Mouse (Mus musculus) midbrain, embryonic 15.5 days (tissue): ENCODE results near the gene Thsd4. TPM values are rescaled to one million over a fixed set of nuclear protein-coding genes. Genes with fewer than 3 reads are reported as not detected.

ENCODE experiments used
- ATAC-seq: fragments of 200-750 bp; cut with Nextera tagmentation; replicated peaks from 2 replicates; pipeline ENCODE4 v1.8.0; 2017; ENCODE audit warnings: moderate TSS enrichment
- H3K27ac ChIP-seq: fragments of 300-500 bp; sonication (generic); 2 replicates; pipeline ENCODE4 v1.5.1; 2015; ENCODE audit warnings: mild to moderate bottlenecking, inconsistent platforms
- H3K27me3 ChIP-seq: fragments of 300-500 bp; sonication (generic); replicated peaks from 2 replicates; pipeline ENCODE4 v1.6.1; 2015; ENCODE audit warnings: inconsistent platforms
- H3K36me3 ChIP-seq: fragments of 300-500 bp; sonication (generic); replicated peaks from 2 replicates; pipeline ENCODE4 v1.6.1; 2015; ENCODE audit warnings: inconsistent platforms
- H3K4me1 ChIP-seq: fragments of 300-500 bp; sonication (generic); 2 replicates; pipeline ENCODE4 v1.6.1; 2015; ENCODE audit warnings: inconsistent platforms
- H3K4me2 ChIP-seq: fragments of 300-500 bp; sonication (generic); 2 replicates; pipeline ENCODE4 v1.6.1; 2015; ENCODE audit warnings: inconsistent platforms, mild to moderate bottlenecking, moderate library complexity
- H3K4me3 ChIP-seq: fragments of 300-500 bp; sonication (generic); 2 replicates; pipeline ENCODE4 v1.5.1; 2015; ENCODE audit warnings: mild to moderate bottlenecking, inconsistent platforms
- H3K9ac ChIP-seq: fragments of 300-500 bp; sonication (generic); 2 replicates; pipeline ENCODE4 v1.6.1; 2015; ENCODE audit warnings: mild to moderate bottlenecking, inconsistent platforms
- H3K9me3 ChIP-seq: fragments of 300-500 bp; sonication (generic); 2 replicates; pipeline ENCODE4 v1.6.1; 2016; ENCODE audit warnings: inconsistent platforms
- WGBS: fragments of 180-500 bp; shearing (Covaris S2); methylation state at CpG from one replicate; pipeline ENCODE4 v1.1.7; 2015; ENCODE audit warnings: mixed read lengths; 5-methylcytosine and 5-hydroxymethylcytosine counted together
- polyA plus RNA-seq: library from polyadenylated mRNA; unstranded; fragments of >200 nt; fragmentation: Nextera tagmentation; extraction: Ambion mirVana; gene quantifications from 2 replicates; pipeline ENCODE4 v1.2.1, GENCODE M21; 2015

Thsd4 gene
- polyA plus RNA-seq, 1 experiment from 2014 or later, result 6.4 TPM

- WGBS, result 82% methylated on average over 6 of the region's 6 CpGs
- ATAC-seq, result no peak
- Histone ChIP-seq H3K4me3 (no peak overlapping the region), H3K9ac (no peak overlapping the region), H3K4me1 (peaks cover 5% of the 10 kb centered on the region; the same call in 1 of the 2 replicates), H3K4me2 (no peak overlapping the region), H3K27me3 (no peaks in the 10 kb centered on the region), H3K36me3 (no peaks in the 10 kb centered on the region), H3K27ac (no peak overlapping the region), H3K9me3 (no peaks in the 10 kb centered on the region)
Measured at GRCm38 (mm10) chr9:60129235-60129991, 392.4 kb downstream of the Thsd4 start.

GRCm38 (mm10) chr9:60126961-60127360, 394.9 kb downstream of the Thsd4 start:
- H3K4me3 ChIP-seq, result no peak overlapping the region
- H3K4me1 ChIP-seq, result peaks cover 8% of the 10 kb centered on the region; the same call in 1 of the 2 replicates
- H3K27ac ChIP-seq, result no peak overlapping the region
- H3K9ac ChIP-seq, result no peak overlapping the region
- no peaks in the 10 kb centered on the region for H3K9me3 ChIP-seq
- ATAC-seq, result no peak
- H3K4me2 ChIP-seq, result no peak overlapping the region
- WGBS, result 49% methylated on average over 5 of the region's 5 CpGs
- no peaks in the 10 kb centered on the region for H3K36me3 ChIP-seq
- H3K27me3 ChIP-seq, result no peaks in the 10 kb centered on the region

- no peaks in the 10 kb centered on the region for H3K27me3 ChIP-seq
- no peak overlapping the region for H3K4me3 ChIP-seq
- no peaks in the 10 kb centered on the region for H3K36me3 ChIP-seq
- H3K4me2 ChIP-seq, result no peak overlapping the region
- no peaks in the 10 kb centered on the region for H3K9me3 ChIP-seq
- H3K4me1 ChIP-seq, result peaks cover 8% of the 10 kb centered on the region; the same call in 1 of the 2 replicates
- H3K9ac ChIP-seq, result no peak overlapping the region
- ATAC-seq, result no peak
- 45% methylated on average over 9 of the region's 9 CpGs for WGBS
- H3K27ac ChIP-seq, result no peak overlapping the region
Measured at GRCm38 (mm10) chr9:60124102-60124501, 397.7 kb downstream of the Thsd4 start.

GRCm38 (mm10) chr9:60123066-60123465, 398.8 kb downstream of the Thsd4 start:
- H3K36me3 ChIP-seq, result no peaks in the 10 kb centered on the region

GRCm38 (mm10) chr9:60119846-60120245, 402.0 kb downstream of the Thsd4 start:
- H3K27ac ChIP-seq, result no peak overlapping the region
- 67% methylated on average over 7 of the region's 7 CpGs for WGBS
- 0 out of 2 replicates have a peak, but pooled peaks cover 6% of the 10 kb centered on the region for H3K4me1 ChIP-seq

More at GRCm38 (mm10) chr9:60123066-60123465, 398.8 kb downstream of the Thsd4 start:
- Histone ChIP-seq H3K4me3 (no peak overlapping the region), H3K9me3 (no peaks in the 10 kb centered on the region), H3K27me3 (no peaks in the 10 kb centered on the region), H3K9ac (no peak overlapping the region), H3K4me2 (no peak overlapping the region), H3K4me1 (peaks cover 8% of the 10 kb centered on the region; the same call in 1 of the 2 replicates), H3K27ac (no peak overlapping the region)
- no peak for ATAC-seq
- WGBS, result 90% methylated on average over 1 of the region's 1 CpGs

GRCm38 (mm10) chr9:60117831-60118230, 404.0 kb downstream of the Thsd4 start:
- Histone ChIP-seq H3K9me3 (no peaks in the 10 kb centered on the region), H3K4me2 (no peak overlapping the region), H3K27ac (no peak overlapping the region), H3K4me3 (no peak overlapping the region), H3K27me3 (no peaks in the 10 kb centered on the region), H3K9ac (no peak overlapping the region), H3K4me1 (no peaks in the 10 kb centered on the region), H3K36me3 (no peaks in the 10 kb centered on the region)
- 76% methylated on average over 7 of the region's 7 CpGs for WGBS
- no peak for ATAC-seq

More at GRCm38 (mm10) chr9:60119846-60120245, 402.0 kb downstream of the Thsd4 start:
- Histone ChIP-seq H3K36me3 (no peaks in the 10 kb centered on the region), H3K9me3 (no peaks in the 10 kb centered on the region), H3K9ac (no peak overlapping the region), H3K4me3 (no peak overlapping the region), H3K4me2 (no peak overlapping the region), H3K27me3 (no peaks in the 10 kb centered on the region)
- no peak for ATAC-seq

GRCm38 (mm10) chr9:60115711-60116247, 406.1 kb downstream of the Thsd4 start:
- ATAC-seq, result no peak
- H3K4me2 ChIP-seq, result no peak overlapping the region
- H3K9me3 ChIP-seq, result no peaks in the 10 kb centered on the region
- H3K9ac ChIP-seq, result no peak overlapping the region
- no peaks in the 10 kb centered on the region for H3K36me3 ChIP-seq
- no peak overlapping the region for H3K27ac ChIP-seq
- H3K4me1 ChIP-seq, result no peaks in the 10 kb centered on the region
- WGBS, result 71% methylated on average over 6 of the region's 6 CpGs
- H3K27me3 ChIP-seq, result no peaks in the 10 kb centered on the region
- no peak overlapping the region for H3K4me3 ChIP-seq

GRCm38 (mm10) chr9:60115306-60115705, 406.5 kb downstream of the Thsd4 start:
- no peaks in the 10 kb centered on the region for H3K27me3 ChIP-seq
- no peak overlapping the region for H3K9ac ChIP-seq
- ATAC-seq, result no peak
- no peak overlapping the region for H3K4me2 ChIP-seq
- no peaks in the 10 kb centered on the region for H3K9me3 ChIP-seq
- H3K4me1 ChIP-seq, result no peaks in the 10 kb centered on the region
- no peaks in the 10 kb centered on the region for H3K36me3 ChIP-seq
- no peak overlapping the region for H3K27ac ChIP-seq
- WGBS, result 93% methylated on average over 9 of the region's 9 CpGs
- no peak overlapping the region for H3K4me3 ChIP-seq

GRCm38 (mm10) chr9:60110200-60110599, 411.6 kb downstream of the Thsd4 start:
- no peak overlapping the region for H3K4me3 ChIP-seq
- no peak overlapping the region for H3K9ac ChIP-seq
- H3K4me2 ChIP-seq, result no peak overlapping the region
- no peak for ATAC-seq
- H3K27me3 ChIP-seq, result no peaks in the 10 kb centered on the region
- H3K27ac ChIP-seq, result no peak overlapping the region
- no peaks in the 10 kb centered on the region for H3K9me3 ChIP-seq
- H3K4me1 ChIP-seq, result no peaks in the 10 kb centered on the region
- 89% methylated on average over 5 of the region's 5 CpGs for WGBS
- H3K36me3 ChIP-seq, result no peaks in the 10 kb centered on the region

- H3K4me2 ChIP-seq, result no peak overlapping the region
- H3K4me1 ChIP-seq, result no peaks in the 10 kb centered on the region
- no peaks in the 10 kb centered on the region for H3K36me3 ChIP-seq
- 92% methylated on average over 6 of the region's 6 CpGs for WGBS
- no peak for ATAC-seq
- H3K4me3 ChIP-seq, result no peak overlapping the region
- H3K9me3 ChIP-seq, result no peaks in the 10 kb centered on the region
- H3K27ac ChIP-seq, result no peak overlapping the region
- H3K27me3 ChIP-seq, result no peaks in the 10 kb centered on the region
- H3K9ac ChIP-seq, result no peak overlapping the region
Measured at GRCm38 (mm10) chr9:60106683-60107082, 415.2 kb downstream of the Thsd4 start.

- Histone ChIP-seq H3K27ac (no peak overlapping the region), H3K4me1 (no peaks in the 10 kb centered on the region), H3K27me3 (no peaks in the 10 kb centered on the region), H3K4me3 (no peak overlapping the region), H3K36me3 (no peaks in the 10 kb centered on the region), H3K9me3 (no peaks in the 10 kb centered on the region), H3K4me2 (no peak overlapping the region), H3K9ac (no peak overlapping the region)
- WGBS, result 79% methylated on average over 1 of the region's 1 CpGs
- ATAC-seq, result no peak
Measured at GRCm38 (mm10) chr9:60106106-60106505, 415.7 kb downstream of the Thsd4 start.

GRCm38 (mm10) chr9:60094211-60094610, 427.6 kb downstream of the Thsd4 start:
- H3K27me3 ChIP-seq, result no peaks in the 10 kb centered on the region
- H3K27ac ChIP-seq, result no peak overlapping the region
- WGBS, result 33% methylated on average over 1 of the region's 1 CpGs
- no peaks in the 10 kb centered on the region for H3K4me1 ChIP-seq
- no peaks in the 10 kb centered on the region for H3K36me3 ChIP-seq
- H3K4me2 ChIP-seq, result no peak overlapping the region
- no peak for ATAC-seq
- no peak overlapping the region for H3K4me3 ChIP-seq
- H3K9me3 ChIP-seq, result no peaks in the 10 kb centered on the region
- H3K9ac ChIP-seq, result no peak overlapping the region

- H3K9me3 ChIP-seq, result no peaks in the 10 kb centered on the region
- no peak for ATAC-seq
- H3K4me1 ChIP-seq, result no peaks in the 10 kb centered on the region
- no peak overlapping the region for H3K4me2 ChIP-seq
- 50% methylated on average over 5 of the region's 5 CpGs for WGBS
- H3K9ac ChIP-seq, result no peak overlapping the region
- H3K36me3 ChIP-seq, result no peaks in the 10 kb centered on the region
- H3K27ac ChIP-seq, result no peak overlapping the region
- H3K27me3 ChIP-seq, result no peaks in the 10 kb centered on the region
- H3K4me3 ChIP-seq, result no peak overlapping the region
Measured at GRCm38 (mm10) chr9:60092428-60092827, 429.4 kb downstream of the Thsd4 start.
